Mouse (Mus musculus) kidney, adult 2 months (tissue): ENCODE data around the gene Dcp1b.

Experiments used
- CTCF ChIP-seq: fragments of 200-500 bp; conservative IDR thresholded peaks from 2 replicates; pipeline ENCODE4 v1.5.1; 2011; ENCODE audit warnings: low read depth, mild to moderate bottlenecking, control low read depth, low read length, moderate library complexity, mixed read lengths; ENCODE audit not compliant: insufficient read depth, insufficient read length
- POLR2A ChIP-seq: fragments of 200-500 bp; IDR thresholded peaks from one replicate; pipeline ENCODE4 v1.6.1; 2011; ENCODE audit warnings: low read depth, low read length, control low read depth

DNA sequence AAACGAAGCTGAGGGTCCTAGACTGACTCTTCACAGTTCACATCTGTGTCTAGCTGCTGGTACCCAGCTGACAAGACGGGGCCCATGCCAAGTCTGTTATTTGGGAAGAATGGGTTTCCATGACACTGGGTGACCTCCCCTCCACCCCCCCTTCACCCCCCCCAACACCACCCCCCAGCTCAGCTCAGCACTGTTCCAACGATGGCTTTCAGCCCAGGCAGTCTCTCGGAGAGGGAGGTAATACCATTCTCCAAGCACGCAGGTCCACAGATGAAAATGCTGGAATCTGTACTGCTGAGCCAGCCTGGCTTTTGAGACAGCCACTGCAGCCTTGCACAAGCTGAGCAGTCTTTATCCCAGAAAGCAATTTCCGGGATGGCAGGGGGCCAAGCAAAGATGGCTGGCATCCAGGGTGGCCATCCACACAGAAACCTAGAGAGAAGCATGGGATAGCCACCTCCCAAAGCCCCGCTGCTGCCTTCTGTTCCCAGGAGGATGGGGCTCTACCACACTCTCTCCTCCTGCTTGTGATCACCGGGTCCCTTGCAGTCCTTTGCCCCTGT, 62.5 kb downstream of the Dcp1b start:
- TF ChIP-seq CTCF (no peak), POLR2A (no peak)
